Mouse (Mus musculus): Measurements from ENCODE around the gene Mss51. TPM values are rescaled to one million over a fixed set of nuclear protein-coding genes. Genes with fewer than 3 reads are reported as not detected.
A peak's percentile ranks its signal among the peaks of the same experiment; 100 is the strongest.

Mss51 gene
- polyA plus RNA-seq, 1 experiment = 0.97 TPM

GRCm38 (mm10) chr14:20452929-20453328 is 43.8 kb downstream of the Mss51 start:
- H3K4me3 ChIP-seq (ENCODE audit: extremely low read depth, insufficient read depth, insufficient read length) = no peak overlapping the region
- DNase-seq (ENCODE audit: low read depth in 1 of 2, low spot score in 2 of 2) = no peak
- H3K27ac ChIP-seq (ENCODE audit: insufficient read depth, low read length) = no peak overlapping the region
- 90% methylated on average over 5 of the region's 5 CpGs for WGBS
- no peaks in the 10 kb centered on the region for H3K4me1 ChIP-seq (ENCODE audit: control insufficient read depth, insufficient read depth, insufficient read length)
- peaks cover 10% of the 10 kb centered on the region for H3K36me3 ChIP-seq (ENCODE audit: control insufficient read depth, insufficient read depth, low read length)
- TF ChIP-seq POLR2A (IDR thresholded peaks at IDR 0.05; ENCODE audit: low read depth, low read length) = no peak
- TF ChIP-seq CTCF (IDR thresholded peaks at IDR 0.05; ENCODE audit: extremely low read depth, insufficient read depth, insufficient read length, insufficient replicate concordance) = no peak
- no peaks in the 10 kb centered on the region for H3K27me3 ChIP-seq (ENCODE audit: control insufficient read depth, insufficient read depth, low read length)

- H3K4me1 ChIP-seq (ENCODE audit: control insufficient read depth, insufficient read depth, insufficient read length) = no peaks in the 10 kb centered on the region
- H3K27me3 ChIP-seq (ENCODE audit: control insufficient read depth, insufficient read depth, low read length) = no peaks in the 10 kb centered on the region
- DNase-seq (ENCODE audit: low read depth in 1 of 2, low spot score in 2 of 2) = peak; percentile 19 to 35
- H3K4me3 ChIP-seq (ENCODE audit: extremely low read depth, insufficient read depth, insufficient read length) = peak within 1 kb of the TSS; percentile 23
- TF ChIP-seq POLR2A (IDR thresholded peaks at IDR 0.05; ENCODE audit: low read depth, low read length) (no peak), CTCF (IDR thresholded peaks at IDR 0.05; ENCODE audit: extremely low read depth, insufficient read depth, insufficient read length, insufficient replicate concordance) (no peak)
- H3K36me3 ChIP-seq (ENCODE audit: control insufficient read depth, insufficient read depth, low read length) = peaks cover 8% of the 10 kb centered on the region
- H3K27ac ChIP-seq (ENCODE audit: insufficient read depth, low read length) = no peak within 1 kb of the TSS
- 7% methylated on average over 15 of the region's 15 CpGs for WGBS
These were observed 44.9 kb downstream of the Mss51 start, which contains the start of gene Cfap70 for GRCm38 (mm10) chr14:20451765-20452331. Cfap70 (minus strand) TSS chr14:20452226.

GRCm38 (mm10) chr14:20451302-20451701 is 45.4 kb downstream of the Mss51 start:
- Histone ChIP-seq H3K36me3 (ENCODE audit: control insufficient read depth, insufficient read depth, low read length) (peaks cover 7% of the 10 kb centered on the region), H3K27me3 (ENCODE audit: control insufficient read depth, insufficient read depth, low read length) (no peaks in the 10 kb centered on the region), H3K27ac (ENCODE audit: insufficient read depth, low read length) (no peak overlapping the region), H3K4me1 (ENCODE audit: control insufficient read depth, insufficient read depth, insufficient read length) (no peaks in the 10 kb centered on the region), H3K4me3 (ENCODE audit: extremely low read depth, insufficient read depth, insufficient read length) (no peak overlapping the region)
- TF ChIP-seq POLR2A (IDR thresholded peaks at IDR 0.05; ENCODE audit: low read depth, low read length) (no peak), CTCF (IDR thresholded peaks at IDR 0.05; ENCODE audit: extremely low read depth, insufficient read depth, insufficient read length, insufficient replicate concordance) (no peak)
- DNase-seq (ENCODE audit: low read depth in 1 of 2, low spot score in 2 of 2) = no peak
- 14% methylated on average over 2 of the region's 2 CpGs for WGBS

GRCm38 (mm10) chr14:20447209-20447608 is 49.5 kb downstream of the Mss51 start:
- Histone ChIP-seq H3K36me3 (ENCODE audit: control insufficient read depth, insufficient read depth, low read length) (no peaks in the 10 kb centered on the region), H3K4me1 (ENCODE audit: control insufficient read depth, insufficient read depth, insufficient read length) (no peaks in the 10 kb centered on the region), H3K27ac (ENCODE audit: insufficient read depth, low read length) (no peak overlapping the region), H3K4me3 (ENCODE audit: extremely low read depth, insufficient read depth, insufficient read length) (no peak overlapping the region), H3K27me3 (ENCODE audit: control insufficient read depth, insufficient read depth, low read length) (no peaks in the 10 kb centered on the region)
- no peak for DNase-seq (ENCODE audit: low read depth in 1 of 2, low spot score in 2 of 2)
- 81% methylated on average over 12 of the region's 12 CpGs for WGBS
- TF ChIP-seq CTCF (IDR thresholded peaks at IDR 0.05; ENCODE audit: extremely low read depth, insufficient read depth, insufficient read length, insufficient replicate concordance) (no peak), POLR2A (IDR thresholded peaks at IDR 0.05; ENCODE audit: low read depth, low read length) (no peak)

- Histone ChIP-seq H3K4me1 (ENCODE audit: control insufficient read depth, insufficient read depth, insufficient read length) (no peaks in the 10 kb centered on the region), H3K36me3 (ENCODE audit: control insufficient read depth, insufficient read depth, low read length) (no peaks in the 10 kb centered on the region), H3K27me3 (ENCODE audit: control insufficient read depth, insufficient read depth, low read length) (no peaks in the 10 kb centered on the region), H3K27ac (ENCODE audit: insufficient read depth, low read length) (no peak overlapping the region), H3K4me3 (ENCODE audit: extremely low read depth, insufficient read depth, insufficient read length) (no peak overlapping the region)
- WGBS = 89% methylated on average over 17 of the region's 17 CpGs
- no peak for TF ChIP-seq CTCF (IDR thresholded peaks at IDR 0.05; ENCODE audit: extremely low read depth, insufficient read depth, insufficient read length, insufficient replicate concordance)
- no peak for TF ChIP-seq POLR2A (IDR thresholded peaks at IDR 0.05; ENCODE audit: low read depth, low read length)
- no peak for DNase-seq (ENCODE audit: low read depth in 1 of 2, low spot score in 2 of 2)
These were observed 54.4 kb downstream of the Mss51 start for GRCm38 (mm10) chr14:20442252-20442651.

GRCm38 (mm10) chr14:20436976-20437375 is 59.7 kb downstream of the Mss51 start:
- DNase-seq (ENCODE audit: low read depth in 1 of 2, low spot score in 2 of 2) = no peak
- Histone ChIP-seq H3K4me1 (ENCODE audit: control insufficient read depth, insufficient read depth, insufficient read length) (no peaks in the 10 kb centered on the region), H3K4me3 (ENCODE audit: extremely low read depth, insufficient read depth, insufficient read length) (no peak overlapping the region), H3K27me3 (ENCODE audit: control insufficient read depth, insufficient read depth, low read length) (no peaks in the 10 kb centered on the region), H3K27ac (ENCODE audit: insufficient read depth, low read length) (no peak overlapping the region), H3K36me3 (ENCODE audit: control insufficient read depth, insufficient read depth, low read length) (no peaks in the 10 kb centered on the region)
- WGBS = 27% methylated on average over 6 of the region's 6 CpGs
- TF ChIP-seq POLR2A (IDR thresholded peaks at IDR 0.05; ENCODE audit: low read depth, low read length) = no peak

Other genes with a start within 250 kb of the Mss51 start
- not detected in 2 replicates for gene Kcnk16, start 227.7 kb downstream of the Mss51 start, polyA plus RNA-seq (2012; rRNA removed)
- gene Nudt13, start 202.2 kb downstream of the Mss51 start, polyA plus RNA-seq (2012; rRNA removed) = 7.2 and 7.8 TPM in 2 replicates
- 13.2 and 14.2 TPM in 2 replicates for gene Ecd, start 148.8 kb downstream of the Mss51 start, polyA plus RNA-seq (2012; rRNA removed)
- gene Fam149b, start 148.7 kb downstream of the Mss51 start, polyA plus RNA-seq (2012; rRNA removed) = 12.6 and 15.4 TPM in 2 replicates
- 50.8 and 85.7 TPM in 2 replicates for gene Dnajc9, start 108.0 kb downstream of the Mss51 start, polyA plus RNA-seq (2012; rRNA removed)
- gene Mrps16, start 103.3 kb downstream of the Mss51 start, polyA plus RNA-seq (2012; rRNA removed) = 27.6 and 39.6 TPM in 2 replicates
- gene Cfap70, start 44.7 kb downstream of the Mss51 start, polyA plus RNA-seq (2012; rRNA removed) = not detected in 2 replicates
- 36.5 and 44.8 TPM in 2 replicates for gene Anxa7, start 16.8 kb downstream of the Mss51 start, polyA plus RNA-seq (2012; rRNA removed)
- gene Ppp3cb, start 49.7 kb upstream of the Mss51 start, polyA plus RNA-seq (2012; rRNA removed) = 6.0 and 6.5 TPM in 2 replicates
- gene Usp54, start 144.2 kb upstream of the Mss51 start, polyA plus RNA-seq (2012; rRNA removed) = 1.9 and 2.1 TPM in 2 replicates
- gene Myoz1, start 159.6 kb upstream of the Mss51 start, polyA plus RNA-seq (2012; rRNA removed) = not detected in 2 replicates
- 0.05 and 0.07 TPM in 2 replicates for gene Synpo2l, start 171.5 kb upstream of the Mss51 start, polyA plus RNA-seq (2012; rRNA removed)
- 181 and 239 TPM in 2 replicates for gene Sec24c, start 177.4 kb upstream of the Mss51 start, polyA plus RNA-seq (2012; rRNA removed)
- 10.5 and 20.8 TPM in 2 replicates for gene Fut11, start 198.1 kb upstream of the Mss51 start, polyA plus RNA-seq (2012; rRNA removed)
- gene Chchd1, start 206.1 kb upstream of the Mss51 start, polyA plus RNA-seq (2012; rRNA removed) = 12.6 and 15.5 TPM in 2 replicates
- 177 and 225 TPM in 2 replicates for gene Zswim8, start 210.7 kb upstream of the Mss51 start, polyA plus RNA-seq (2012; rRNA removed)
- gene Ndst2, start 237.7 kb upstream of the Mss51 start, polyA plus RNA-seq (2012; rRNA removed) = 41.6 and 43.2 TPM in 2 replicates

Data from spleen, adult 2 months (tissue).